Mouse (Mus musculus): ENCODE results near the gene Zfp292. TPM values are rescaled to one million over a fixed set of nuclear protein-coding genes. Genes with fewer than 3 reads are reported as not detected.

The Zfp292 gene
- total and polyA plus RNA-seq, 3 experiments, result 9.5 to 13.6 (median 11.4) TPM

DNA sequence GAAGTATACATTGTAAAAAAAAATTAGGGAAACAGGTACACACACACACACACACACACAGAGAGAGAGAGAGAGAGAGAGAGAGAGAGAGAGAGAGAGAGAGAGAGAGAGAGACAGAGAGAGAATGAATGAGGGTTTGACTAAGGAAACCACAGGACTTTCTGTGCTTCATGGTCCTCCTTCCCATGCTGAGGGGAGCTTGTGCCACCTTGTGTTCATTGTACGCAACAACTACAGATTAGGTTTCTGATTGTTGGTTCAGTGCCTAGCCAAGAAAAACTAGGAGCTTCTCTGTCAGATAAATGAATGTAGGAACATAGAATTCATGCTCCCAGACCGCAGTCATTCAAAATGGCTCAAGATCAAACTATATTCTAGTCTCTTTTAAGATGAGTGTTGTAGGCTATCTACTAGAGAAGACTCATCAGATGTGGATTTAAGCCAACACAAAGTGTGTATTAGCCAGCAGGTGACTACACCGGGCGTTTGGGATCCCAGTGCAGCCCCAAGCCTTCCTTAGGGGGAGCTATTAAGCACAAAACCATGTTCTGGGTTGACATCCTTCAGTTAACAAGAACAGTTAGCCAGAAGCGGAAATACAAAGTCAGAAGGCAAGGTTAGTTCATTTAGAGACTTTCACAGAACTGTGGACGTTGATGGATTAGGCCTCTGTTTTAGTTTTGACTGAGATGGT, 39.6 kb upstream of the Zfp292 start:
- H3K36me3 ChIP-seq (replicated peaks in 1 of 2; ENCODE audit: control insufficient read depth in 1 of 2, insufficient read depth in 1 of 2, low read length in 1 of 2), result no peaks in the 10 kb centered on the region
- TF ChIP-seq ELF1 (IDR thresholded peaks at IDR 0.05; ENCODE audit: low read depth, low read length), result peak; percentile 25; the same call in 1 of the 2 replicates
- TF ChIP-seq TBP (conservative IDR thresholded peaks at IDR 0.05; ENCODE audit: low read depth, low read length), result no peak
- peak; percentile 23; the same call in 1 of the 2 replicates for TF ChIP-seq MYC (IDR thresholded peaks at IDR 0.05; ENCODE audit: low read depth, low read length)
- TF ChIP-seq JUND (conservative IDR thresholded peaks at IDR 0.05; ENCODE audit: low read depth, low read length), result peak; percentile 62
- peak; percentile 63 for TF ChIP-seq ZC3H11A (IDR thresholded peaks at IDR 0.05; ENCODE audit: low read depth, low read length)
- TF ChIP-seq RAD21 (IDR thresholded peaks at IDR 0.05; ENCODE audit: low read depth, low read length), result peak; percentile 92
- TF ChIP-seq IRF4 (IDR thresholded peaks at IDR 0.05; ENCODE audit: low read depth, low read length), result peak; percentile 54; the same call in 1 of the 2 replicates
- 0 out of 2 replicates have a peak, but pooled peaks have one; percentile 25 for TF ChIP-seq MAX (IDR thresholded peaks at IDR 0.05; ENCODE audit: low read length)
- TF ChIP-seq HCFC1 (IDR thresholded peaks at IDR 0.05; ENCODE audit: low read depth, low read length), result no peak; the same call in 1 of the 2 replicates
- TF ChIP-seq SMC3 (IDR thresholded peaks at IDR 0.05; ENCODE audit: low read depth, low read length), result peak; percentile 83
- no peak for TF ChIP-seq E2F4 (IDR thresholded peaks at IDR 0.05; ENCODE audit: insufficient replicate concordance, low read depth, low read length)
- TF ChIP-seq CTCF (conservative IDR thresholded peaks at IDR 0.05 in 1 of 2, IDR thresholded peaks at IDR 0.05 in 1 of 2; ENCODE audit: low read depth in 2 of 2, low read length in 2 of 2), result peak; percentile 71 to 90; a peak in 3 of 4 replicates
- no peak for TF ChIP-seq ZNF384 (IDR thresholded peaks at IDR 0.05; ENCODE audit: low read depth, low read length)
- H3K4me3 ChIP-seq (replicated peaks in 1 of 3; ENCODE audit: low read depth in 2 of 3, low read length in 2 of 3, poor library complexity in 1 of 3), result no peak overlapping the region
- H3K27me3 ChIP-seq (replicated peaks), result peaks cover 2% of the 10 kb centered on the region
- H3K27ac ChIP-seq (ENCODE audit: insufficient read depth, low read depth), result no peak overlapping the region
- no peaks in the 10 kb centered on the region; the same call in 1 of the 2 replicates for H3K79me2 ChIP-seq (replicated peaks; ENCODE audit: control insufficient read depth, extremely low read depth, insufficient read depth, poor library complexity, severe bottlenecking)
- in situ Hi-C loops (cut with MboI; ENCODE audit: low pct_ligation_motif_present, low pct_unique_long_range_greater_than_20kb, low sequenced_read_pairs) (no loop called here), dilution Hi-C loops (cut with MboI; ENCODE audit: extremely low pct_ligation_motif_present, extremely low pct_unique_long_range_greater_than_20kb, low sequenced_read_pairs) (no loop called here)
- no peak overlapping the region for H3K4me2 ChIP-seq (ENCODE audit: insufficient read depth, low read depth, poor library complexity, severe bottlenecking)
- peak; percentile 69 for DNase-seq (ENCODE audit: extremely low read depth)
- H3K9me3 ChIP-seq (replicated peaks; ENCODE audit: low read length), result no peaks in the 10 kb centered on the region
- no peaks in the 10 kb centered on the region for H3K4me1 ChIP-seq (ENCODE audit: control insufficient read depth in 1 of 2, insufficient read depth in 2 of 2)
- H3K9ac ChIP-seq (ENCODE audit: insufficient read depth, low read depth), result no peak overlapping the region

DNA sequence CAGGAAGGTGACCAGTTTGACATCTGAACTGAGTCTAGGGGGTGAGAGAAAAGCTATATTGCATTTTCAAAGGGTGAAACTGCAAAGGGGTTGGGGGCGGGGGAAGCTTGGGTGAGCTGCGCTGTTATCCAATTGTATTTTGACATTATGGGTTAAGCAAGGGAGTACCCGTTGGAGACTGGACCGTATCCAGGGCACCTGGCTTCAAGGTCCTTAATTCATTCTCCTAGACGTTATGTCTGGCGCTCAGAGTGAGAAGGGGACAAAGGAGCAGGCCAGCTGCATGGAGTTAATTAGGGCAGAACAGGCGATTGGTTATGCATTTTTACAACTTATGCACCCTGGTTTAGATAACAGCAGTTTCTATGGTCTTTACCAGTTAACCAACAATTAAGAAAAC, 34.6 kb upstream of the Zfp292 start:
- H3K27ac ChIP-seq (ENCODE audit: insufficient read depth, low read depth), result no peak overlapping the region
- H3K4me2 ChIP-seq (ENCODE audit: insufficient read depth, low read depth, poor library complexity, severe bottlenecking), result no peak overlapping the region
- H3K79me2 ChIP-seq (replicated peaks; ENCODE audit: control insufficient read depth, extremely low read depth, insufficient read depth, poor library complexity, severe bottlenecking), result no peaks in the 10 kb centered on the region; the same call in 1 of the 2 replicates
- no peak for TF ChIP-seq TCF12 (IDR thresholded peaks at IDR 0.05; ENCODE audit: low read depth, low read length)
- no peak for TF ChIP-seq PAX5 (IDR thresholded peaks at IDR 0.05; ENCODE audit: low read length)
- TF ChIP-seq UBTF (IDR thresholded peaks at IDR 0.05; ENCODE audit: low read depth, low read length), result no peak
- TF ChIP-seq MAZ (IDR thresholded peaks at IDR 0.05; ENCODE audit: low read depth, low read length), result no peak
- TF ChIP-seq BHLHE40 (IDR thresholded peaks at IDR 0.05; ENCODE audit: low read depth, low read length), result no peak
- no peak for TF ChIP-seq EP300 (IDR thresholded peaks at IDR 0.05; ENCODE audit: low read length)
- TF ChIP-seq IRF4 (IDR thresholded peaks at IDR 0.05; ENCODE audit: low read depth, low read length), result no peak
- no peak for TF ChIP-seq SMC3 (IDR thresholded peaks at IDR 0.05; ENCODE audit: low read depth, low read length)
- TF ChIP-seq USF1 (IDR thresholded peaks at IDR 0.05; ENCODE audit: low read depth, low read length), result no peak
- no peak for TF ChIP-seq MAFK (IDR thresholded peaks at IDR 0.05; ENCODE audit: insufficient replicate concordance, low read length)
- TF ChIP-seq KAT2A (IDR thresholded peaks at IDR 0.05; ENCODE audit: insufficient replicate concordance, low read length), result no peak
- H3K27me3 ChIP-seq (replicated peaks), result peaks cover 2% of the 10 kb centered on the region
- dilution Hi-C loops (cut with MboI; ENCODE audit: extremely low pct_ligation_motif_present, extremely low pct_unique_long_range_greater_than_20kb, low sequenced_read_pairs) (no loop called here), in situ Hi-C loops (cut with MboI; ENCODE audit: low pct_ligation_motif_present, low pct_unique_long_range_greater_than_20kb, low sequenced_read_pairs) (loop anchor here (10.0 kb wide), 1 partner anchor 133 kb away; no protein-coding TSS in a partner anchor)
- no peak for DNase-seq (ENCODE audit: extremely low read depth)
- no peaks in the 10 kb centered on the region for H3K9me3 ChIP-seq (replicated peaks; ENCODE audit: low read length)
- no peak overlapping the region for H3K4me3 ChIP-seq (replicated peaks in 1 of 3; ENCODE audit: low read depth in 2 of 3, low read length in 2 of 3, poor library complexity in 1 of 3)
- H3K4me1 ChIP-seq (ENCODE audit: control insufficient read depth in 1 of 2, insufficient read depth in 2 of 2), result no peaks in the 10 kb centered on the region
- no peaks in the 10 kb centered on the region for H3K36me3 ChIP-seq (replicated peaks in 1 of 2; ENCODE audit: control insufficient read depth in 1 of 2, insufficient read depth in 1 of 2, low read length in 1 of 2)
- H3K9ac ChIP-seq (ENCODE audit: insufficient read depth, low read depth), result no peak overlapping the region
